Mouse (Mus musculus) erythroblast, embryonic 14.5 days (primary cell): ENCODE measurements around the gene Gm4969. TPM values are rescaled to one million over a fixed set of nuclear protein-coding genes. Genes with fewer than 3 reads are reported as not detected.

Experiments
- H3K27me3 ChIP-seq: 2 replicates; pipeline ENCODE4 v1.6.1; 2012; ENCODE audit warnings: inconsistent platforms; ENCODE audit not compliant: control insufficient read depth
- H3K36me3 ChIP-seq: 2 replicates; pipeline ENCODE4 v1.6.1; 2012; ENCODE audit warnings: mild to moderate bottlenecking, inconsistent platforms; ENCODE audit not compliant: control insufficient read depth
- H3K4me1 ChIP-seq: 2 replicates; pipeline ENCODE4 v1.6.1; 2012; ENCODE audit warnings: inconsistent platforms; ENCODE audit not compliant: control insufficient read depth
- H3K4me3 ChIP-seq: replicated peaks from 2 replicates; pipeline ENCODE3; 2012; ENCODE audit warnings: moderate library complexity, mild to moderate bottlenecking, inconsistent platforms
- H3K9me3 ChIP-seq: 2 replicates; pipeline ENCODE4 v1.6.1; 2012; ENCODE audit warnings: low read length, inconsistent platforms, mixed read lengths; ENCODE audit not compliant: control insufficient read depth
- GATA1 ChIP-seq: IDR thresholded peaks from 2 replicates; pipeline ENCODE4 v1.6.1; 2012; ENCODE audit warnings: low read length, inconsistent platforms, mixed read lengths
- TAL1 ChIP-seq: IDR thresholded peaks from 3 replicates; pipeline ENCODE4 v1.6.1; 2012; ENCODE audit warnings: low read length, inconsistent platforms, mixed read lengths
- polyA plus RNA-seq: library from polyadenylated mRNA; stranded (reverse); fragments of >175 nt; gene quantifications from 2 replicates; pipeline ENCODE4 v1.2.3, GENCODE M21; 2012

Gene Gm4969
- polyA plus RNA-seq, 1 experiment: not detected

DNA sequence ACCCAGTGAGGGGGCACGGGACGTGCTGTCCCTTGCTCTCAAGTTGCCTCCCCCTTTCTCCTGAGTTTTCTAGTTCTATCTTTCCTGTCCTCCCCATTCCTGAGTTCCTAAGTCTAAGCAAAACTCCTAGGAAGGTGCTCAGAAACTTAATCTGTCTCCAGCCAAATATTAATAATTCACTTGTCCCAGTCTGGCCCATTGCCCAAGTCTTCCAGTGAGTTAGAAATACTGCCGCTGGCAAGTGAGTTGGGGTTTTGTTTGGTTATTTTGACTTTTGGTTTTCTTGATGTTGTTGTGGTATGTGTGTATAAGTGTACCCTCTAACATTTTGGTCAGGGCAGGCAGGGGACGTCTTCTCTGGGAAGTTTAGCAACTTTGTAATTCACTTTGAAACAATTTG, 3.5 kb upstream of the Gm4969 start:
- Histone ChIP-seq H3K9me3 (peaks cover 13% of the 10 kb centered on the region), H3K27me3 (peaks cover 12% of the 10 kb centered on the region), H3K36me3 (peaks cover 14% of the 10 kb centered on the region), H3K4me3 (no peak overlapping the region), H3K4me1 (peaks cover 36% of the 10 kb centered on the region)
- TF ChIP-seq GATA1 (no peak), TAL1 (no peak)

- peaks cover 13% of the 10 kb centered on the region for H3K9me3 ChIP-seq
- peaks cover 3% of the 10 kb centered on the region for H3K36me3 ChIP-seq
- H3K4me1 ChIP-seq: peaks cover 36% of the 10 kb centered on the region
- H3K4me3 ChIP-seq: peak within 1 kb of the TSS; percentile 77
- TF ChIP-seq GATA1 (no peak), TAL1 (no peak)
- peaks cover 12% of the 10 kb centered on the region for H3K27me3 ChIP-seq
These were observed 1.7 kb upstream of the Gm4969 start, which contains the start of gene Fbxo46 for GRCm38 (mm10) chr7:19119631-19120429. TSS of gene Fbxo46 (plus strand) at chr7:19119859.

GRCm38 (mm10) chr7:19119083-19119482, 915 bp upstream of the Gm4969 start:
- Histone ChIP-seq H3K27me3 (peaks cover 12% of the 10 kb centered on the region), H3K9me3 (peaks cover 13% of the 10 kb centered on the region), H3K4me3 (peak overlapping the region; percentile 77), H3K4me1 (peaks cover 36% of the 10 kb centered on the region), H3K36me3 (no peaks in the 10 kb centered on the region; the same call in none of the 2 replicates)
- no peak for TF ChIP-seq GATA1
- TF ChIP-seq TAL1: no peak

- peaks cover 20% of the 10 kb centered on the region for H3K27me3 ChIP-seq
- H3K36me3 ChIP-seq: no peaks in the 10 kb centered on the region
- TF ChIP-seq GATA1 (no peak), TAL1 (no peak)
- H3K4me3 ChIP-seq: no peak overlapping the region
- no peaks in the 10 kb centered on the region for H3K9me3 ChIP-seq
- no peaks in the 10 kb centered on the region for H3K4me1 ChIP-seq
These were observed 8.6 kb downstream of the Gm4969 start for GRCm38 (mm10) chr7:19109565-19109964.

DNA sequence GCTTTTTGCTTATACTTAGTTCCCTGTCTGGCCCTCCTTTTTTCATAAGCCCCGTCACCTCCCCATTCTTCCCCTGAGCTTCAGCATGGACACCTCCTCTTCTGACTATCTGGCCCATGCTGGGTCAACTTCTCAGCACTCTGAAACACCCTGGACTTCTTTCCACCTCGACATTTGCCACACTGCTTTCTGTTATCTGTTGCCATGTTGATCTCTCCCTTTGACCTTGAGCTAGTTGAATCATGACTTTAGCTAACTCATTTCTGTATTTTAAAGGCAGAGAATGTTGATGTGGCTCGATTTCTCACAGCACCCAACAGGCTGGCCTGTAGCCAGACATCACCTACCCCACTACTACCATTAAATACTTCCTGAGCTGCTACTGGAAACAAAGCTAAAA, 10.7 kb downstream of the Gm4969 start:
- Histone ChIP-seq H3K4me1 (no peaks in the 10 kb centered on the region), H3K4me3 (no peak overlapping the region)

GRCm38 (mm10) chr7:19104486-19104885, 13.7 kb downstream of the Gm4969 start:
- no peaks in the 10 kb centered on the region for H3K36me3 ChIP-seq
- no peak overlapping the region for H3K4me3 ChIP-seq
- no peaks in the 10 kb centered on the region for H3K9me3 ChIP-seq
- H3K27me3 ChIP-seq: peaks cover 13% of the 10 kb centered on the region
- no peak for TF ChIP-seq GATA1
- TF ChIP-seq TAL1: no peak
- H3K4me1 ChIP-seq: no peaks in the 10 kb centered on the region

More for the DNA sequence above, 10.7 kb downstream of the Gm4969 start:
- TF ChIP-seq GATA1: no peak
- TF ChIP-seq TAL1: no peak
- no peaks in the 10 kb centered on the region for H3K36me3 ChIP-seq
- peaks cover 17% of the 10 kb centered on the region for H3K27me3 ChIP-seq
- H3K9me3 ChIP-seq: no peaks in the 10 kb centered on the region

DNA sequence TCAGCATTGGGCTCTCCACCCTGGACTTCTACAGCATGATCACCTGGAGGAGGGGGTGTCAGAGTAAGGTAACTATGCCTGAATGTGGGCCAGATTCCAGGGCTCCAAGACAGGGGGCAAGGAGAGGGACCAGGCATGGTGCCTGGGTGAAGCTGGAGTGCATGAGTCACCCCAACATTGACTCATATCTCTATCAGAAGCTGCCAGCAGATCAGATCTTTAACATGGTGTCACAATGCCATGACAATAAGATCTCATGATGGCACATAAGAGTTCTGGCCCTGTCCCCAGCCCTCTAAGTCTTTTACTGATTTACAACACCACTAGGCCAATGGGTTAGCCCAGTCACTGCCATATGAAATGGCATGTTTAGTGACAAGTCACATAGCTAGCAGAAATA, 14.4 kb downstream of the Gm4969 start:
- peaks cover 16% of the 10 kb centered on the region for H3K27me3 ChIP-seq

DNA sequence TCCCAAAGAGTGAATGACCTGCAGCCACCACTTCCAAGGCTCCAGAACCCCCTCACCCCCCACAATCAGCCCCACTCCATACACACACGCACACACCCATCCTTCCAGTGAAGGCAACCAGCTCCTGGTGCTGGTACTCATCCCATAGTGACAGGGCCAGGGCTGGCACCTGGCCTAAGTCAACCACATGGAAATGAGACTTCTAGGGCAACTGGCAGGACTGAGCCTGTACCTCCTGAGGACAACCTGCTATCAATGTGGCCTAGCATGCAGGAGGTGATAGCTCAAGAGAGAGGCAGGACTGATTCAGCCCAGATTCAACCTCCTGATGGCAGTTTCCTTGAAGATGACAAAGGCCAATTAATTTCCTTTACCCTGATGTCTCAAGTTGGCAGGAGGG, 17.9 kb downstream of the Gm4969 start:
- no peak for TF ChIP-seq GATA1
- TF ChIP-seq TAL1: no peak
- Histone ChIP-seq H3K27me3 (peaks cover 38% of the 10 kb centered on the region), H3K36me3 (peaks cover 3% of the 10 kb centered on the region; the same call in 1 of the 2 replicates), H3K4me3 (no peak overlapping the region), H3K4me1 (peaks cover 25% of the 10 kb centered on the region), H3K9me3 (no peaks in the 10 kb centered on the region)

More for the DNA sequence above, 14.4 kb downstream of the Gm4969 start:
- H3K4me1 ChIP-seq: no peaks in the 10 kb centered on the region
- no peak overlapping the region for H3K4me3 ChIP-seq
- H3K36me3 ChIP-seq: no peaks in the 10 kb centered on the region
- H3K9me3 ChIP-seq: no peaks in the 10 kb centered on the region
- TF ChIP-seq TAL1 (no peak), GATA1 (no peak)

- H3K9me3 ChIP-seq: no peaks in the 10 kb centered on the region
- no peak for TF ChIP-seq TAL1
- no peak for TF ChIP-seq GATA1
- no peak overlapping the region for H3K4me3 ChIP-seq
- peaks cover 39% of the 10 kb centered on the region for H3K4me1 ChIP-seq
- peaks cover 3% of the 10 kb centered on the region; the same call in 1 of the 2 replicates for H3K36me3 ChIP-seq
- peaks cover 46% of the 10 kb centered on the region for H3K27me3 ChIP-seq
These were observed 19.4 kb downstream of the Gm4969 start for GRCm38 (mm10) chr7:19098811-19099210.
